Mouse (Mus musculus): ENCODE data around the gene Tmem202. TPM values are rescaled to one million over a fixed set of nuclear protein-coding genes. Genes with fewer than 3 reads are reported as not detected.

Tmem202 gene
- polyA plus RNA-seq, 1 experiment = not detected

- DNase-seq = no peak
- WGBS = 85% methylated on average over 3 of the region's 3 CpGs
- Histone ChIP-seq H3K27me3 (replicated peaks; ENCODE audit: control insufficient read depth, insufficient read depth, low read length) (no peaks in the 10 kb centered on the region), H3K4me1 (ENCODE audit: control insufficient read depth, insufficient read depth, low read length) (peaks cover 5% of the 10 kb centered on the region; the same call in 1 of the 2 replicates), H3K36me3 (ENCODE audit: control insufficient read depth, insufficient read depth, low read length) (no peaks in the 10 kb centered on the region), H3K4me3 (ENCODE audit: insufficient read depth, low read depth, low read length) (no peak overlapping the region), H3K27ac (ENCODE audit: insufficient read depth, low read depth, low read length) (no peak overlapping the region)
- TF ChIP-seq POLR2A (IDR thresholded peaks at IDR 0.05; ENCODE audit: low read depth, low read length) (no peak), CTCF (conservative IDR thresholded peaks at IDR 0.05; ENCODE audit: insufficient read depth, insufficient read length, low read depth, low read length) (no peak)
Measured at GRCm38 (mm10) chr9:59537651-59538050, 2.0 kb downstream of the Tmem202 start.

GRCm38 (mm10) chr9:59533889-59534288, 5.8 kb downstream of the Tmem202 start:
- no peak overlapping the region for H3K27ac ChIP-seq (ENCODE audit: insufficient read depth, low read depth, low read length)
- H3K27me3 ChIP-seq (replicated peaks; ENCODE audit: control insufficient read depth, insufficient read depth, low read length) = no peaks in the 10 kb centered on the region
- WGBS = 65% methylated on average over 4 of the region's 4 CpGs
- no peak for DNase-seq
- H3K4me1 ChIP-seq (ENCODE audit: control insufficient read depth, insufficient read depth, low read length) = no peaks in the 10 kb centered on the region
- TF ChIP-seq CTCF (conservative IDR thresholded peaks at IDR 0.05; ENCODE audit: insufficient read depth, insufficient read length, low read depth, low read length) (no peak), POLR2A (IDR thresholded peaks at IDR 0.05; ENCODE audit: low read depth, low read length) (no peak)
- H3K36me3 ChIP-seq (ENCODE audit: control insufficient read depth, insufficient read depth, low read length) = no peaks in the 10 kb centered on the region
- H3K4me3 ChIP-seq (ENCODE audit: insufficient read depth, low read depth, low read length) = no peak overlapping the region

- Histone ChIP-seq H3K27me3 (replicated peaks; ENCODE audit: control insufficient read depth, insufficient read depth, low read length) (no peaks in the 10 kb centered on the region), H3K4me3 (ENCODE audit: insufficient read depth, low read depth, low read length) (no peak overlapping the region), H3K36me3 (ENCODE audit: control insufficient read depth, insufficient read depth, low read length) (no peaks in the 10 kb centered on the region), H3K27ac (ENCODE audit: insufficient read depth, low read depth, low read length) (no peak overlapping the region), H3K4me1 (ENCODE audit: control insufficient read depth, insufficient read depth, low read length) (no peaks in the 10 kb centered on the region)
- TF ChIP-seq POLR2A (IDR thresholded peaks at IDR 0.05; ENCODE audit: low read depth, low read length) (no peak), CTCF (conservative IDR thresholded peaks at IDR 0.05; ENCODE audit: insufficient read depth, insufficient read length, low read depth, low read length) (no peak)
- DNase-seq = no peak
- 90% methylated on average over 2 of the region's 2 CpGs for WGBS
Measured at GRCm38 (mm10) chr9:59533422-59533821, 6.2 kb downstream of the Tmem202 start.

GRCm38 (mm10) chr9:59531645-59532044, 8.0 kb downstream of the Tmem202 start:
- DNase-seq = no peak

GRCm38 (mm10) chr9:59528274-59528673, 11.4 kb downstream of the Tmem202 start:
- H3K27ac ChIP-seq (ENCODE audit: insufficient read depth, low read depth, low read length) = no peak overlapping the region
- DNase-seq = no peak
- no peaks in the 10 kb centered on the region for H3K4me1 ChIP-seq (ENCODE audit: control insufficient read depth, insufficient read depth, low read length)
- H3K4me3 ChIP-seq (ENCODE audit: insufficient read depth, low read depth, low read length) = no peak overlapping the region
- 94% methylated on average over 2 of the region's 2 CpGs for WGBS
- TF ChIP-seq CTCF (conservative IDR thresholded peaks at IDR 0.05; ENCODE audit: insufficient read depth, insufficient read length, low read depth, low read length) = no peak
- TF ChIP-seq POLR2A (IDR thresholded peaks at IDR 0.05; ENCODE audit: low read depth, low read length) = no peak
- no peaks in the 10 kb centered on the region for H3K27me3 ChIP-seq (replicated peaks; ENCODE audit: control insufficient read depth, insufficient read depth, low read length)
- H3K36me3 ChIP-seq (ENCODE audit: control insufficient read depth, insufficient read depth, low read length) = no peaks in the 10 kb centered on the region

More at GRCm38 (mm10) chr9:59531645-59532044, 8.0 kb downstream of the Tmem202 start:
- Histone ChIP-seq H3K27me3 (replicated peaks; ENCODE audit: control insufficient read depth, insufficient read depth, low read length) (no peaks in the 10 kb centered on the region), H3K27ac (ENCODE audit: insufficient read depth, low read depth, low read length) (no peak overlapping the region), H3K4me3 (ENCODE audit: insufficient read depth, low read depth, low read length) (no peak overlapping the region), H3K36me3 (ENCODE audit: control insufficient read depth, insufficient read depth, low read length) (no peaks in the 10 kb centered on the region), H3K4me1 (ENCODE audit: control insufficient read depth, insufficient read depth, low read length) (no peaks in the 10 kb centered on the region)
- 57% methylated on average over 5 of the region's 5 CpGs for WGBS
- TF ChIP-seq CTCF (conservative IDR thresholded peaks at IDR 0.05; ENCODE audit: insufficient read depth, insufficient read length, low read depth, low read length) (no peak), POLR2A (IDR thresholded peaks at IDR 0.05; ENCODE audit: low read depth, low read length) (no peak)

- no peaks in the 10 kb centered on the region for H3K4me1 ChIP-seq (ENCODE audit: control insufficient read depth, insufficient read depth, low read length)
- H3K27me3 ChIP-seq (replicated peaks; ENCODE audit: control insufficient read depth, insufficient read depth, low read length) = no peaks in the 10 kb centered on the region
- TF ChIP-seq POLR2A (IDR thresholded peaks at IDR 0.05; ENCODE audit: low read depth, low read length) (no peak), CTCF (conservative IDR thresholded peaks at IDR 0.05; ENCODE audit: insufficient read depth, insufficient read length, low read depth, low read length) (no peak; the same call in 1 of the 2 replicates)
- no peak for DNase-seq
- no peaks in the 10 kb centered on the region for H3K36me3 ChIP-seq (ENCODE audit: control insufficient read depth, insufficient read depth, low read length)
- H3K27ac ChIP-seq (ENCODE audit: insufficient read depth, low read depth, low read length) = no peak overlapping the region
- no peak overlapping the region for H3K4me3 ChIP-seq (ENCODE audit: insufficient read depth, low read depth, low read length)
- WGBS = 90% methylated on average over 3 of the region's 3 CpGs
Measured at GRCm38 (mm10) chr9:59527580-59527979, 12.1 kb downstream of the Tmem202 start.

- H3K27ac ChIP-seq (ENCODE audit: insufficient read depth, low read depth, low read length) = no peak overlapping the region
- DNase-seq = no peak
- TF ChIP-seq CTCF (conservative IDR thresholded peaks at IDR 0.05; ENCODE audit: insufficient read depth, insufficient read length, low read depth, low read length) (no peak), POLR2A (IDR thresholded peaks at IDR 0.05; ENCODE audit: low read depth, low read length) (no peak)
- H3K4me1 ChIP-seq (ENCODE audit: control insufficient read depth, insufficient read depth, low read length) = no peaks in the 10 kb centered on the region
- H3K27me3 ChIP-seq (replicated peaks; ENCODE audit: control insufficient read depth, insufficient read depth, low read length) = no peaks in the 10 kb centered on the region
- WGBS = 72% methylated on average over 6 of the region's 6 CpGs
- no peak overlapping the region for H3K4me3 ChIP-seq (ENCODE audit: insufficient read depth, low read depth, low read length)
- H3K36me3 ChIP-seq (ENCODE audit: control insufficient read depth, insufficient read depth, low read length) = no peaks in the 10 kb centered on the region
Measured at GRCm38 (mm10) chr9:59526727-59527126, 12.9 kb downstream of the Tmem202 start.
